Mouse (Mus musculus) midbrain, embryonic 11.5 days (tissue): ENCODE results near the gene Steap3. TPM values are rescaled to one million over a fixed set of nuclear protein-coding genes. Genes with fewer than 3 reads are reported as not detected.
A peak's percentile ranks its signal among the peaks of the same experiment; 100 is the strongest.

ENCODE experiments used
- ATAC-seq: fragments of 200-750 bp; cut with Nextera tagmentation; 2 replicates; pipeline ENCODE4 v1.8.0; 2017; ENCODE audit warnings: moderate TSS enrichment, moderate library complexity; ENCODE audit not compliant: low FRiP score
- DNase-seq: peaks from one replicate; pipeline ENCODE4 v3.0.0; 2015; ENCODE audit warnings: low spot score; ENCODE audit errors: missing footprints
- H3K27ac ChIP-seq: fragments of 300-500 bp; sonication (generic); 2 replicates; pipeline ENCODE4 v1.5.1; 2014; ENCODE audit warnings: low read depth, low read length
- H3K27me3 ChIP-seq: fragments of 300-500 bp; sonication (generic); 2 replicates; pipeline ENCODE4 v1.6.1; 2014; ENCODE audit warnings: mild to moderate bottlenecking, low read length, moderate library complexity, mixed read lengths; ENCODE audit not compliant: control insufficient read depth, insufficient read depth
- H3K36me3 ChIP-seq: fragments of 300-500 bp; sonication (generic); 2 replicates; pipeline ENCODE4 v1.6.1; 2014; ENCODE audit warnings: mild to moderate bottlenecking, low read length, moderate library complexity, mixed read lengths; ENCODE audit not compliant: control insufficient read depth, insufficient read depth
- H3K4me1 ChIP-seq: fragments of 300-500 bp; sonication (generic); 2 replicates; pipeline ENCODE4 v1.6.1; 2014; ENCODE audit warnings: low read length; ENCODE audit not compliant: control insufficient read depth, insufficient read depth
- H3K4me2 ChIP-seq: fragments of 300-500 bp; sonication (generic); 2 replicates; pipeline ENCODE4 v1.6.1; 2014; ENCODE audit warnings: mild to moderate bottlenecking, moderate library complexity
- H3K4me3 ChIP-seq: fragments of 300-500 bp; sonication (generic); 2 replicates; pipeline ENCODE4 v1.5.1; 2014; ENCODE audit warnings: low read depth, low read length
- H3K9ac ChIP-seq: fragments of 300-500 bp; sonication (generic); 2 replicates; pipeline ENCODE4 v1.6.1; 2014; ENCODE audit warnings: low read length
- H3K9me3 ChIP-seq: fragments of 300-500 bp; sonication (generic); 2 replicates; pipeline ENCODE4 v1.6.1; 2016; ENCODE audit warnings: low read length; ENCODE audit not compliant: control insufficient read depth
- WGBS: fragments of 180-500 bp; shearing (Covaris S2); extraction: QIAGEN DNeasy Blood & Tissue Kit; methylation state at CpG from one replicate; pipeline ENCODE4 v1.1.7; 2014; 5-methylcytosine and 5-hydroxymethylcytosine counted together
- polyA plus RNA-seq: library from polyadenylated mRNA; unstranded; fragments of >200 nt; fragmentation: Nextera tagmentation; extraction: Ambion mirVana; gene quantifications from 2 replicates; pipeline ENCODE4 v1.2.1, GENCODE M21; 2014

The Steap3 gene
- polyA plus RNA-seq, 1 experiment from 2014 or later = 3.0 TPM

DNA sequence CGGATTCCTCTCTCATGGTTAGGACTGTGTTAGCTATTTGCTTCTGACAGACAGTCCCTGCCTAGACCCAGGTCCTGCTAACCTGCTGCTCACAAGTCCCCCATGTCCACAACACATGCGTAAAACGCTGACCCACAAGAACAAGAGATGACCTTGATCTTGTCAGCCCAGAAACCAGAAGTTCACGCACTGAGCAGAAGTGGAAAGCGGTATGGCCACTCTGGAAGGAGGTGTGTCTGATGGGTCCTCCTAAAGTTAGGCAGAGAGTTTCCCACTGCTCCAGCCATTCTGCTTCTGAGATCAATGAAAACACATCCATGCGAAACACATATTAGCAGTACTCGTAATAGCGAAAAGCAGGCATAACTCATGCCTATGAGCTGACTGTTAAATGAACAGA, 25.6 kb downstream of the Steap3 start:
- DNase-seq (peak; percentile 56), ATAC-seq (no peak)
- H3K9ac ChIP-seq = no peak overlapping the region
- H3K27ac ChIP-seq = no peak overlapping the region
- H3K36me3 ChIP-seq = no peaks in the 10 kb centered on the region
- H3K4me2 ChIP-seq = no peak overlapping the region
- no peaks in the 10 kb centered on the region for H3K4me1 ChIP-seq
- no peak overlapping the region for H3K4me3 ChIP-seq
- H3K27me3 ChIP-seq = no peaks in the 10 kb centered on the region
- WGBS = 97% methylated on average over 8 of the region's 8 CpGs
- no peaks in the 10 kb centered on the region for H3K9me3 ChIP-seq

DNA sequence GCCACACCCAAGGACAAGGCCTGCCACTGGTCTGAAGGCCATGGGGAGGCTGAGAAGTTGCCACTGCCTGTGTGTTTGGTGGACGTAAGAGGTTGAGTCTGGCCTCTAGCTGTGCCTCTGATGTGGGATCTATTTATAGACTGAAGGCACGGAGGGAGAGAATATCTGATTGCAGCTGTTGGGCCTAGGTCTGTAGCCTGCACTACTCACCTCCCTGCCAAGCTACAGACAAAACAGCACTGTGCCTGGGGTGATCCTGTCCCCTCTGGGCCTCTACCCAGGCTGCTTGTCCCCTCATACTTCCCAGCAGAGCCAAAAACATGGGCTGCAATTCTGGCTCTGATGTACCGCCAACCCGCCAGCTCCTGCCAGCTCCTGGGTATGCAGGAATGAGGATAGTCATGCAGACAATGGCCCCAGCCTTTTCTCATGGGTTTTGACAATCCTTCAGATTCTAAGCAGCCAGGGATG, 26.8 kb downstream of the Steap3 start:
- no peaks in the 10 kb centered on the region for H3K36me3 ChIP-seq

DNA sequence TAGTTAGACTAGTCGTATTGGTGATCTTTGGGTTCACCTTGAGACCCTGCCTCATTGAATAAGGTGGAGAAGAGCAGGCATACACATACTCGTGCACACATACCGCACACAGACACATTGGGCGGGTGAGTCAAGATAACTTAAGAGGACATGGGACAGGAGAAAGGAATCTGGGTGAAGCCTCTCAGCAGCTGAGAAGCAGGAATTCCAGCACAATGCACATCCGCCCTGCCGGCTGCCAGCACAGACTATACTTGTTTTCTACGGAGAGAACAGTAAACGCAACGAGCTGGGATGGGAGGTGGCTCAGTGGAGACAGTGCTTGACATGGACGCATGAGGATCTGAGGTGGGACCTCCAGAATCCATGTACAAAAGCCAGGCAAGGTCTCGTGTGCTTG, 27.9 kb downstream of the Steap3 start:
- Histone ChIP-seq H3K27ac (no peak overlapping the region), H3K27me3 (no peaks in the 10 kb centered on the region), H3K4me3 (no peak overlapping the region), H3K4me2 (no peak overlapping the region), H3K9me3 (no peaks in the 10 kb centered on the region), H3K9ac (no peak overlapping the region), H3K4me1 (no peaks in the 10 kb centered on the region), H3K36me3 (no peaks in the 10 kb centered on the region)
- no peak for DNase-seq
- ATAC-seq = no peak
- 94% methylated on average over 11 of the region's 11 CpGs for WGBS

More for the DNA sequence above, 26.8 kb downstream of the Steap3 start:
- Histone ChIP-seq H3K9me3 (no peaks in the 10 kb centered on the region), H3K27ac (no peak overlapping the region), H3K4me3 (no peak overlapping the region), H3K27me3 (no peaks in the 10 kb centered on the region), H3K4me2 (no peak overlapping the region), H3K4me1 (no peaks in the 10 kb centered on the region), H3K9ac (no peak overlapping the region)
- DNase-seq (peak; percentile 31), ATAC-seq (no peak)
- 54% methylated on average over 4 of the region's 4 CpGs for WGBS

DNA sequence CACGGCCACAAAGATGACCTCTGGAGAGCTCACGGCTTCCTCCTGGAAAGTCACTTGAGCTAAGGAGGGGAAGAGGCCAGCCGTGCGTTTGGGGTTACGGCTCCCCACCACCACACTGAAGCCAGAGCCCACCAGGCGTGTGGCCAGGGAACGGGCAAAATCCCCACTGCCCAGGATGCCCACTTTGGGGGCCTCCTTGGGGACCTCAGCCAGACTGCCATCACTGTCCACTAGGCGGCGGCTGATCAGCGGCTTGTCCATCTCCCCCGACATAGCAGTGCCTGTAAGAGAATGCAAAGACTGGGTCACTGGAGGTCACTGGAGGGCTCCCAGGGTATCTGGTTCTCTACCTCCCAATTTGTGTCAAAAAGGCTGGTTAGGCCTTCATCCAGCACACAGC, 28.5 kb downstream of the Steap3 start:
- ATAC-seq = no peak
- no peaks in the 10 kb centered on the region for H3K9me3 ChIP-seq
- WGBS = 81% methylated on average over 11 of the region's 11 CpGs

DNA sequence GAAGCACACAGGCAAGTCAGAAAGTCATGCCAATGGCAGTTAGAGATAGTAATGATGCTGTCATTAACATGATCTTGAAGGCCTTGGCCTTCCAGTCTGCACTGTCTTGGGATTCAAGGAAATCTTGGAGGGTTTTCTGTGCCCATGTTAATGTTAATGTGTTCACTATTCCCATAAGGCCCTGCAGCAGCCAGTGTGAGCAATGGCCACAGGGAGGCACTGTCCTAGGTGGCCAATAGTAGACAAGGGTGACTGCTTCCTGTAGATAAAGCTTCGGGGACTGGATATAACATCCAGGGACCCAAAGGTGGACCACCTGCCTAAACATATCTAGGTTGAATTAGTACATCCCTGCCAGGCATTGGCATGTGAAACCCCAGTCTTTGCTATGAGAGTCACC, 35.4 kb downstream of the Steap3 start:
- Histone ChIP-seq H3K27ac (no peak overlapping the region), H3K9me3 (no peaks in the 10 kb centered on the region), H3K27me3 (no peaks in the 10 kb centered on the region), H3K9ac (no peak overlapping the region), H3K36me3 (no peaks in the 10 kb centered on the region), H3K4me2 (no peak overlapping the region), H3K4me3 (no peak overlapping the region), H3K4me1 (no peaks in the 10 kb centered on the region)
- ATAC-seq (no peak), DNase-seq (no peak)
- WGBS = 84% methylated on average over 1 of the region's 1 CpGs

More for the DNA sequence above, 28.5 kb downstream of the Steap3 start:
- Histone ChIP-seq H3K4me1 (no peaks in the 10 kb centered on the region), H3K4me3 (no peak overlapping the region), H3K36me3 (no peaks in the 10 kb centered on the region), H3K9ac (no peak overlapping the region), H3K27ac (no peak overlapping the region), H3K27me3 (no peaks in the 10 kb centered on the region), H3K4me2 (no peak overlapping the region)
- peak; percentile 67 for DNase-seq

DNA sequence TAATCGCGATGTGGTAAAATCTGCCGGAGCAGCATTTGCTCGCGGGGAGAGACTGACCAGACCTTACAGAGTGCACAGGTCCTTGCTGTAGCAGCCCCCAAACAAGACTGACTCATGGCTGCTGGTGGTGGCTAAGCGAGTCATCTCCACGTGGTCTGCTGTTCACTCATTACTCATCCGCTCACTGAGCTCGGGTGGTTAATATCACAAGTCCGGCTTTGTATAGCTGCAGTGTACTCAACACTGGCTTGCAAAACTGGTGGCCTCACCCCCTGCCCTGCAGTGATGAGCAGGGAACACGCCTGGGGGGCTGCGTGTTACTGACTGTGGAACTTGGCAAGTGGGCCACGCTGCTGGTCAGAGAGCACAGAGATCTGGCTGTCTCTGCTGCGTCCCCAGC, 36.1 kb downstream of the Steap3 start:
- H3K4me3 ChIP-seq = no peak overlapping the region
- no peaks in the 10 kb centered on the region for H3K9me3 ChIP-seq
- DNase-seq (no peak), ATAC-seq (no peak)
- no peak overlapping the region for H3K4me2 ChIP-seq
- H3K27me3 ChIP-seq = no peaks in the 10 kb centered on the region
- no peaks in the 10 kb centered on the region for H3K36me3 ChIP-seq
- WGBS = 90% methylated on average over 14 of the region's 14 CpGs
- H3K9ac ChIP-seq = no peak overlapping the region
- no peak overlapping the region for H3K27ac ChIP-seq
- no peaks in the 10 kb centered on the region for H3K4me1 ChIP-seq

DNA sequence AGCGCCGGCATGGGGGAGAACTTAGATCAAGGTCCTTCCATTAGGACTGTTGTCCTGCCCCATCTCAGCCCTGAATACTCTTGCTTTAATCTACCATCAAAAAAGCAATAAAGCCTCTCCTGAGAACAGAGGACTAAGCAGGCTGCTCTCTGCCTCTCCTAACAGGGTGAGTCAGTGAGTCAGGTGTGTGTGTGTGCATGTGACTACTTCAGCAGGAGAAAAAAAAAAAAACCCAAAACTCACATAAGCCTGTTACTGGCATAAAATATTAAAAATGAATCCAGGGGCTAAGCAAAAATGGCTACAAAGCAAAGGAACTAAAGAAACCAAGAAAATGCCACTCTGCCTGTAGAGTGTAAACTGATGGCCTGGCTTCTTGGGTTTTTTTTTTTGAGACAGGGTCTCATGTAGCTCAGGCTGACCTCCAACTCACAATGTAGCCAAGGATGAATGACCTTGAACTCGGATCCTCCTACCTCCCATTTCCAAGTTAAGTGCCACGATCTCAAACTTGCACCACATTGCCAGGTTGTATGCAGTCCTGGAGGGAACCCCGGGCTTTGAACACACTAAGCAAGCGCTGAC, 36.8 kb downstream of the Steap3 start:
- Histone ChIP-seq H3K4me1 (no peaks in the 10 kb centered on the region), H3K9me3 (no peaks in the 10 kb centered on the region), H3K4me2 (no peak overlapping the region), H3K9ac (no peak overlapping the region), H3K27me3 (no peaks in the 10 kb centered on the region), H3K4me3 (no peak overlapping the region), H3K36me3 (no peaks in the 10 kb centered on the region), H3K27ac (no peak overlapping the region)
- ATAC-seq (no peak), DNase-seq (no peak)
- WGBS = 95% methylated on average over 6 of the region's 6 CpGs

DNA sequence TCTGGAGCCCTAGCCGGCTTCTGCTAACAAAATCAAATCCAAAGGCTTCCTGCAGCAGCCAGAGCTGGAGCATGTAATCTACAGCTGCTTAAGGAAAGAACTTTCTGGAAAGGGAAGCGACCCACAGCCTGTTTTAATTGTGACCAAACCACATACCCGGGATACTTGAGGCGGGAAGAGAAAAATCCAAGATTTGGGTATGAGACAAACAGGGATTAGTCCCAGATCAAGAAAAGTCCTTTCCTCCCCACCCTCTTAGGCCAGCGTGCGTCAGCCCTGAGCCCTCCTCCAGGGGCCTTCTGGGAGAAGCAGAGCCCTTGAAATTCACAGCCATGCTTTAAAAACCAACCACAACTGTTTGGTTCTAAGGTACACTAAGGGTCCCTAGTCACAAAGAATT, 40.3 kb downstream of the Steap3 start:
- H3K4me3 ChIP-seq = no peak overlapping the region
- no peak overlapping the region for H3K9ac ChIP-seq
- H3K4me1 ChIP-seq = no peaks in the 10 kb centered on the region
- H3K36me3 ChIP-seq = no peaks in the 10 kb centered on the region
- no peaks in the 10 kb centered on the region for H3K27me3 ChIP-seq
- H3K4me2 ChIP-seq = no peak overlapping the region
- H3K27ac ChIP-seq = no peak overlapping the region
- 70% methylated on average over 6 of the region's 6 CpGs for WGBS
- ATAC-seq (no peak), DNase-seq (no peak)
- no peaks in the 10 kb centered on the region for H3K9me3 ChIP-seq

DNA sequence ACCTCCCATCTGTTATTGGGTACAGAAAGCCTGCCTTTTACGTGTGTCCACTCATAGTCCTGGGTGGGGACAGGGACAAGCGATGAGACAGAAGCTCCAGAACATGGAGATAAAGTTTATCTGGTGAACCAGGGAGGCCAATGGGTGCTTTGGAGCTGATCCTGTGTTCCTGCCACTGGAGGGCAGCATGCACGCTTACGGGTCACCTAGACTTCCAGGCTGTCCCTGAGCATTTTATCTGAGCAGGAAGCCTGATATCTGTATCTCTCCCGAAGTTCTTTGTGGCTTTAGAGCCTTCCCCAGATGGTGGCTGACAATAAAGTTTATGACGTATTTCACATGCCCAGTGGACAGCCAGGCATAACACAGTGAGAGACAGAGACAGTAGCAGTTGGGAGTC, 41.2 kb downstream of the Steap3 start:
- H3K27me3 ChIP-seq = no peaks in the 10 kb centered on the region
- no peak overlapping the region for H3K4me3 ChIP-seq
- WGBS = 45% methylated on average over 6 of the region's 6 CpGs
- no peaks in the 10 kb centered on the region for H3K4me1 ChIP-seq
- H3K27ac ChIP-seq = no peak overlapping the region
- DNase-seq (peak; percentile 90), ATAC-seq (no peak)
- H3K9me3 ChIP-seq = no peaks in the 10 kb centered on the region
- H3K9ac ChIP-seq = no peak overlapping the region
- no peaks in the 10 kb centered on the region for H3K36me3 ChIP-seq
- H3K4me2 ChIP-seq = no peak overlapping the region
